In the genomic region with DNA sequence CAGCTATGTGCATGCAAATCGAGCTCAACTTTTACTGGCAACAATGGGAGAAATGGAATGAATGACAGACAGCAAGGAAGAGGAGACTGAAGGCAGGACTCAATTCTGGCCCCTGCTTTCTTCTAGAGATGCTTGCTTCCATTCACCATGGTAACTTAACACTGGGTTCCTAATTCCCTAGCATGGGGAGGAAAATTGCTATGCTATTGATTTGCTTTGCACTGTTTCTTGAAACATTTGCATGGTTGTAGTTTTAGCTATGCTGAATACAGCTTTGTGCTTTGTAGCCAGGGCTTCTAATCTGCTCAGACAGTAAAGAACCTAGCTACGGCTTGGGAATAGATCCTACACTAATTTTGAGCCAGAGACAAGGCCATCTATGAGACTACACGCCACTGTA, we compare ENCODE assay signal across 20 mouse cellular contexts.
DNase-seq lines count a peak whose midpoint lies in the region; ATAC-seq and TF ChIP-seq lines count a peak whose summit lies in the region.
"Had no signal": no experiment of that assay in that cellular context is flagged by ENCODE, and none has a peak within 500 bp of the region (broad histone marks: within the 10 kb centered on the region; RNA-seq: fewer than 3 reads in every experiment).

No protein-coding gene starts in this region.

- ATAC-seq in hindbrain, embryonic 13.5 days (ENCODE audit: low FRiP score), result no peak
- no peak for ATAC-seq in midbrain, embryonic 14.5 days (ENCODE audit: low FRiP score, low TSS enrichment)
- ATAC-seq: intestine, embryonic 15.5 days had no signal

- DNase-seq in embryo, embryonic 10 days (ENCODE audit: low spot score), result peak; percentile 35
- DNase-seq in embryo, embryonic 9.5 days (ENCODE audit: extremely low spot score), result no peak
- DNase-seq in brain, embryonic 14.5 days (ENCODE audit: low read depth), result peak; percentile 63
- peak; percentile 58 for DNase-seq in midbrain, embryonic 14.5 days
- DNase-seq in ovary, postnatal 10 days (ENCODE audit: low spot score), result no peak
- no peak for DNase-seq in Muller cell, postnatal 12 days (ENCODE audit: inconsistent ontology term)
- no peak for DNase-seq in layer of hippocampus, adult 8-10 months (ENCODE audit: low spot score in 2 of 2)
- DNase-seq: cerebellum, adult 11-12 months; cerebellum, postnatal 10 days; gastrocnemius, postnatal 10 days; kidney, adult 8-10 months; kidney, postnatal 10 days; thymus, adult 2 months; thymus, postnatal 4 days had no signal

- no peak for TF ChIP-seq POLR2A in brain, embryonic 14.5 days (IDR thresholded peaks at IDR 0.05; ENCODE audit: borderline replicate concordance, extremely low read depth, insufficient read depth, insufficient read length, poor library complexity, severe bottlenecking)

- H3K27ac ChIP-seq in hindbrain, embryonic 13.5 days, result 0 out of 2 replicates have a peak overlapping the region, but pooled peaks have one; percentile 1
- peak overlapping the region; percentile 63 for H3K27ac ChIP-seq in midbrain, embryonic 14.5 days (replicated peaks; ENCODE audit: low read depth, low read length)
- H3K27ac ChIP-seq: embryonic facial prominence, embryonic 15.5 days; heart, embryonic 10.5 days; intestine, embryonic 15.5 days; macrophage; stomach, postnatal 0 days had no signal

- H3K27me3 ChIP-seq in hindbrain, embryonic 13.5 days, result no peaks in the 10 kb centered on the region
- H3K27me3 ChIP-seq in midbrain, embryonic 14.5 days (ENCODE audit: control insufficient read depth, insufficient read depth, low read length), result no peaks in the 10 kb centered on the region
- H3K27me3 ChIP-seq: embryonic facial prominence, embryonic 15.5 days; intestine, embryonic 15.5 days had no signal

- no peak overlapping the region for H3K9ac ChIP-seq in hindbrain, embryonic 13.5 days
- H3K9ac ChIP-seq in midbrain, embryonic 14.5 days (replicated peaks; ENCODE audit: low read length), result no peak overlapping the region
- H3K9ac ChIP-seq: embryonic facial prominence, embryonic 15.5 days; intestine, embryonic 15.5 days had no signal

- H3K9me3 ChIP-seq in hindbrain, embryonic 13.5 days, result no peaks in the 10 kb centered on the region
- no peaks in the 10 kb centered on the region for H3K9me3 ChIP-seq in midbrain, embryonic 14.5 days (ENCODE audit: control insufficient read depth, low read length)
- H3K9me3 ChIP-seq: embryonic facial prominence, embryonic 15.5 days; heart, embryonic 10.5 days; intestine, embryonic 15.5 days had no signal

- H3K4me2 ChIP-seq in hindbrain, embryonic 13.5 days, result no peak overlapping the region
- 0 out of 2 replicates have a peak overlapping the region, but pooled peaks have one; percentile 11 for H3K4me2 ChIP-seq in midbrain, embryonic 14.5 days (ENCODE audit: low read length)
- H3K4me2 ChIP-seq: embryonic facial prominence, embryonic 15.5 days; intestine, embryonic 15.5 days had no signal

- no peaks in the 10 kb centered on the region for H3K36me3 ChIP-seq in hindbrain, embryonic 13.5 days
- no peaks in the 10 kb centered on the region for H3K36me3 ChIP-seq in midbrain, embryonic 14.5 days (ENCODE audit: control insufficient read depth, insufficient read depth, low read length)
- H3K36me3 ChIP-seq: embryonic facial prominence, embryonic 15.5 days; heart, embryonic 10.5 days; intestine, embryonic 15.5 days had no signal

- H3K4me3 ChIP-seq in hindbrain, embryonic 13.5 days, result no peak overlapping the region
- no peak overlapping the region for H3K4me3 ChIP-seq in midbrain, embryonic 14.5 days (replicated peaks; ENCODE audit: low read depth, low read length)
- H3K4me3 ChIP-seq: embryonic facial prominence, embryonic 15.5 days; heart, embryonic 10.5 days; intestine, embryonic 15.5 days had no signal

- 12% methylated on average over 3 of the region's 3 CpGs for WGBS in hindbrain, embryonic 13.5 days
- 2% methylated on average over 3 of the region's 3 CpGs for WGBS in midbrain, embryonic 14.5 days

- H3K4me1 ChIP-seq in hindbrain, embryonic 13.5 days (replicated peaks), result peaks cover 27% of the 10 kb centered on the region
- peaks cover 15% of the 10 kb centered on the region for H3K4me1 ChIP-seq in midbrain, embryonic 14.5 days (ENCODE audit: control insufficient read depth, insufficient read depth, low read length)
- H3K4me1 ChIP-seq: embryonic facial prominence, embryonic 15.5 days; intestine, embryonic 15.5 days had no signal

- no peak for TF ChIP-seq CTCF in brain, embryonic 14.5 days (IDR thresholded peaks at IDR 0.05; ENCODE audit: borderline replicate concordance, extremely low read depth, insufficient read depth, insufficient read length)

Comparison
In these comparisons a context has a peak if more than half of its experiments do, and no peak if none do; other contexts are left out.
1. DNase-seq: peak in embryo, embryonic 10 days (single experiment), brain, embryonic 14.5 days (single experiment) and midbrain, embryonic 14.5 days (single experiment); none in embryo, embryonic 9.5 days (single experiment), ovary, postnatal 10 days (single experiment), Muller cell, postnatal 12 days (single experiment) and layer of hippocampus, adult 8-10 months (0 of 2).